Mouse (Mus musculus) kidney, adult 2 months (tissue): ENCODE results near the gene Gps2.

Source experiments
- CTCF ChIP-seq: fragments of 200-500 bp; conservative IDR thresholded peaks from 2 replicates; pipeline ENCODE4 v1.5.1; 2011; ENCODE audit warnings: low read depth, mild to moderate bottlenecking, control low read depth, low read length, moderate library complexity, mixed read lengths; ENCODE audit not compliant: insufficient read depth, insufficient read length
- POLR2A ChIP-seq: fragments of 200-500 bp; IDR thresholded peaks from one replicate; pipeline ENCODE4 v1.6.1; 2011; ENCODE audit warnings: low read depth, low read length, control low read depth

- TF ChIP-seq POLR2A (no peak), CTCF (no peak)
Observed at GRCm38 (mm10) chr11:69915667-69916627, 2.3 kb downstream of the Gps2 start.
